Mouse (Mus musculus): ENCODE measurements at regions not wholly inside any gene's neighbourhood (a gene's known extent, or its start where the extent isn't known, plus 50 kb on each side); places are given as distances from the start of the nearest gene placed in this dataset.

GRCm38 (mm10) chr10:110650107-110650506 is 95.1 kb upstream of the E2f7 start:
- no peak for DNase-seq (ENCODE audit: extremely low spot score in 1 of 2, low spot score in 1 of 2)

- DNase-seq (ENCODE audit: extremely low spot score in 1 of 2, low spot score in 1 of 2): no peak
Observed at GRCm38 (mm10) chr10:110650851-110651250, 94.4 kb upstream of the E2f7 start.

GRCm38 (mm10) chr10:110654070-110654469 is 91.2 kb upstream of the E2f7 start:
- no peak for DNase-seq (ENCODE audit: extremely low spot score in 1 of 2, low spot score in 1 of 2)

GRCm38 (mm10) chr10:110658153-110658695 is 87.0 kb upstream of the E2f7 start:
- DNase-seq (ENCODE audit: extremely low spot score in 1 of 2, low spot score in 1 of 2): no peak

GRCm38 (mm10) chr10:110676503-110676902 is 68.7 kb upstream of the E2f7 start:
- peak in 1 of 2 experiments; percentile 5 for DNase-seq (ENCODE audit: extremely low spot score in 1 of 2, low spot score in 1 of 2)
